Mouse (Mus musculus): ENCODE results near the gene Ccdc141.

DNA sequence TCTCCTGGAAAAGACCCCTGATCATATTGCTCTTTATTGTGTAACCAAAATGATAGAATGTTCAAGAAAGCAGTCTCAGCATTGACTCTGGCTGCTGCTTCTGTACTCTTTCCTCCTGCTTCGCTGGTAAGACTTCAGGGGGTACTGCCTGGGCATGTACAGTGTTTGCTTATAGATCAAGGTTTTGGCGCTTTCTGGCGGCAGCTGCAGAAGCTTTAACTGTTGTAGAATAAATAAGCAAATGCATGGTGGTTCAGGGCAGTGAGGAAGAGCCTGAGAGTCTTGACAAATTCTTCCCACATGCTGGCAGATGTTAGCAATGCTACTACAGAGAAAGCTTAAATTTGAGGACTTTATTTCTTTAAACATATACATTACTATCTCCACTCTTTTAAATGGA is 24.1 kb downstream of the Ccdc141 start:
- TF ChIP-seq CTCF (IDR thresholded peaks at IDR 0.05; ENCODE audit: extremely low read depth, insufficient read length, insufficient replicate concordance, low read depth, low read length), result no peak
- TF ChIP-seq POLR2A (IDR thresholded peaks at IDR 0.05; ENCODE audit: low read depth, low read length), result no peak
